Mouse (Mus musculus): ENCODE measurements at regions not wholly inside any gene's neighbourhood (a gene's known extent, or its start where the extent isn't known, plus 50 kb on each side); places are given as distances from the start of the nearest gene placed in this dataset.
"Not testable (repeated sequence)": the region's sequence is repeated elsewhere in the genome, so short reads cannot be mapped to it uniquely, and the experiment has no call there.

DNA sequence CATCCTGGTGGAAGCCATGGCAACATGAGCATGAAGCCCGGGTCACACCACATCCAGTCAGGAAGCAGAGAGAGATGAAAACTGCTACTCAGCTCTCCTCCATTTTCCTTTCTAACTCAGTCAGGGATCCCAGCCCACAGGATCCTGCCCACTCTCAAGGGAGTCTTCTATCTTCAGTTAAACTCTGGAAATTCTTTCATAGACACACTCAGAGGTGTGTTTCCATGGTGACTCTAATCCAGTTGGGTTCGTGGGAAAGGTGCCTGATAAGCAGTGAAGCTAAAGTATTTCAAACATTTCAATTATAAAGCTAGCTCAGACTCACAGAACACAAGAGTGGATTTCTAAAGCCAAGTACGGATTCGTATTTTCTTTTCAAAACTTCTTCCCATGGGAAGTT, 120.0 kb upstream of the Stt3b start:
- DNase-seq (ENCODE audit: low spot score) = no peak
- H3K27ac ChIP-seq (replicated peaks) = no peak overlapping the region

DNA sequence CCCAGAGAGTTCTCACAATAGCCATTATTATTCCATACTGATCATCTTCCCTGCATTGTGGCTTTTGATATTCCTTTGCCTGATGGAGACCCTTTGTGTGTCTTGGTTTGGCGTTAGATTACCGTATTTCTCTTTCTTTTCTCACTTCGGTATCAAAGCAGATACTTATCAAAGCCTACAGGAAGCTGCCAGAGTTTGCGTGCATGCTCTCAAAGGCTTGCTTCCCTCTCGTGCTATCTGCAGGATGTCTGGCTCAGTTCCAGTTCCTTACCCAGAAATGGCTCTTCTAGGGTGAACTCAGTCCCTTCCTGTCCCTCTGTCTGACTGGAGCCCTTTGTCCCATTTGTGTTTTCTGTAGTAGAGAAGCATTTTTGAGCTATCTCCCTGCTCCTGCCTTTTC, 124.5 kb upstream of the Stt3b start:
- no peaks in the 10 kb centered on the region for H3K4me1 ChIP-seq (replicated peaks; ENCODE audit: control insufficient read depth, insufficient read depth)
- H3K36me3 ChIP-seq (ENCODE audit: control insufficient read depth, insufficient read depth, low read length) = no peaks in the 10 kb centered on the region
- ATAC-seq (ENCODE audit: low FRiP score, low TSS enrichment) = no peak
- H3K4me3 ChIP-seq (ENCODE audit: low read depth, low read length) = no peak overlapping the region
- no peaks in the 10 kb centered on the region for H3K27me3 ChIP-seq (ENCODE audit: control insufficient read depth, insufficient read depth, low read length)
- no peak overlapping the region for H3K27ac ChIP-seq (replicated peaks)
- DNase-seq (ENCODE audit: low spot score) = no peak
- 21% methylated on average over 5 of the region's 5 CpGs for WGBS
- no peak overlapping the region for H3K9ac ChIP-seq (ENCODE audit: low read length)
- H3K4me2 ChIP-seq (replicated peaks; ENCODE audit: low read depth) = no peak overlapping the region
- no peak for TF ChIP-seq CTCF (IDR thresholded peaks at IDR 0.05; ENCODE audit: low read depth)
- TF ChIP-seq EP300 (optimal IDR thresholded peaks at IDR 0.05) = no peak
- H3K9me3 ChIP-seq (ENCODE audit: control insufficient read depth, low read length) = no peaks in the 10 kb centered on the region

More for the DNA sequence above, 120.0 kb upstream of the Stt3b start:
- H3K4me3 ChIP-seq (ENCODE audit: low read depth, low read length) = no peak overlapping the region
- no peaks in the 10 kb centered on the region for H3K9me3 ChIP-seq (ENCODE audit: control insufficient read depth, low read length)
- no peaks in the 10 kb centered on the region for H3K27me3 ChIP-seq (ENCODE audit: control insufficient read depth, insufficient read depth, low read length)
- ATAC-seq (ENCODE audit: low FRiP score, low TSS enrichment) = no peak
- no peaks in the 10 kb centered on the region for H3K4me1 ChIP-seq (replicated peaks; ENCODE audit: control insufficient read depth, insufficient read depth)
- 58% methylated on average over 4 of the region's 4 CpGs for WGBS
- H3K4me2 ChIP-seq (replicated peaks; ENCODE audit: low read depth) = no peak overlapping the region
- no peaks in the 10 kb centered on the region for H3K36me3 ChIP-seq (ENCODE audit: control insufficient read depth, insufficient read depth, low read length)
- H3K9ac ChIP-seq (ENCODE audit: low read length) = no peak overlapping the region
- TF ChIP-seq CTCF (IDR thresholded peaks at IDR 0.05; ENCODE audit: low read depth) = no peak
- TF ChIP-seq EP300 (optimal IDR thresholded peaks at IDR 0.05) = no peak

GRCm38 (mm10) chr9:115436301-115436700, 126.1 kb upstream of the Stt3b start:
- DNase-seq (ENCODE audit: low spot score) = no peak
- Histone ChIP-seq H3K4me3 (ENCODE audit: low read depth, low read length) (no peak overlapping the region), H3K27ac (replicated peaks) (no peak overlapping the region), H3K36me3 (ENCODE audit: control insufficient read depth, insufficient read depth, low read length) (no peaks in the 10 kb centered on the region), H3K4me2 (replicated peaks; ENCODE audit: low read depth) (no peak overlapping the region), H3K9ac (ENCODE audit: low read length) (no peak overlapping the region), H3K27me3 (ENCODE audit: control insufficient read depth, insufficient read depth, low read length) (no peaks in the 10 kb centered on the region), H3K4me1 (replicated peaks; ENCODE audit: control insufficient read depth, insufficient read depth) (no peaks in the 10 kb centered on the region), H3K9me3 (ENCODE audit: control insufficient read depth, low read length) (no peaks in the 10 kb centered on the region)
- 79% methylated on average over 3 of the region's 3 CpGs for WGBS
- TF ChIP-seq EP300 (optimal IDR thresholded peaks at IDR 0.05) (no peak), CTCF (IDR thresholded peaks at IDR 0.05; ENCODE audit: low read depth) (no peak)
- no peak for ATAC-seq (ENCODE audit: low FRiP score, low TSS enrichment)

GRCm38 (mm10) chr9:115438234-115438633, 128.0 kb upstream of the Stt3b start:
- not testable (repeated sequence) for H3K36me3 ChIP-seq (ENCODE audit: control insufficient read depth, insufficient read depth, low read length); H3K27me3 ChIP-seq (ENCODE audit: control insufficient read depth, insufficient read depth, low read length); H3K4me2 ChIP-seq (replicated peaks; ENCODE audit: low read depth); H3K9me3 ChIP-seq (ENCODE audit: control insufficient read depth, low read length); ATAC-seq (ENCODE audit: low FRiP score, low TSS enrichment); H3K9ac ChIP-seq (ENCODE audit: low read length); DNase-seq (ENCODE audit: low spot score); H3K4me1 ChIP-seq (replicated peaks; ENCODE audit: control insufficient read depth, insufficient read depth); H3K4me3 ChIP-seq (ENCODE audit: low read depth, low read length); H3K27ac ChIP-seq (replicated peaks)
- WGBS = 94% methylated on average over 22 of the region's 22 CpGs

DNA sequence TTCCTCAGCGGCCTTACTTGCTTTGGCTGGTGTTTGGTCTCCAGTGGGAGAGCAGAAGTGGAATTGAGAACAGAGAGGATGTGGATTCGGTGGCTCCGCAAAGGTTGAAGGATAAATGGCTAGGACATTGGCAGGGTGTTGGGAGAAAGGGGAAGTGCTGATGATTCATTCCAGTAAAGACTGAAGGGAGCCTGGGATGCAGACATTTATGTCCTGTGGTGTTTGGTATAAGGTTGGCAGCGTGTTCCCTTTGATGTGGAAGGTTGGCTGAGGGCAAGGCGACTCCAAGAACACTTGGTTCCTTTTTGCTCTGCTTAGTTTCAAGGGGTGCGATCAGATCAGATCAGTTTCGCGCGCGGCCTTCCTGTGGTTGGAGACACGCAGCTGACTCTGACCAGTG, 136.5 kb upstream of the Stt3b start:
- Histone ChIP-seq H3K9me3 (ENCODE audit: control insufficient read depth, low read length) (no peaks in the 10 kb centered on the region), H3K4me3 (ENCODE audit: low read depth, low read length) (no peak overlapping the region), H3K9ac (ENCODE audit: low read length) (no peak overlapping the region), H3K4me2 (replicated peaks; ENCODE audit: low read depth) (no peak overlapping the region), H3K4me1 (replicated peaks; ENCODE audit: control insufficient read depth, insufficient read depth) (no peaks in the 10 kb centered on the region), H3K27me3 (ENCODE audit: control insufficient read depth, insufficient read depth, low read length) (no peaks in the 10 kb centered on the region), H3K27ac (replicated peaks) (no peak overlapping the region), H3K36me3 (ENCODE audit: control insufficient read depth, insufficient read depth, low read length) (no peaks in the 10 kb centered on the region)
- ATAC-seq (ENCODE audit: low FRiP score, low TSS enrichment) = no peak
- TF ChIP-seq EP300 (optimal IDR thresholded peaks at IDR 0.05) (no peak), CTCF (IDR thresholded peaks at IDR 0.05; ENCODE audit: low read depth) (no peak)
- DNase-seq (ENCODE audit: low spot score) = no peak
- 88% methylated on average over 11 of the region's 11 CpGs for WGBS

- WGBS = 83% methylated on average over 5 of the region's 5 CpGs
- H3K4me2 ChIP-seq (replicated peaks; ENCODE audit: low read depth) = no peak overlapping the region
- no peaks in the 10 kb centered on the region for H3K4me1 ChIP-seq (replicated peaks; ENCODE audit: control insufficient read depth, insufficient read depth)
- TF ChIP-seq CTCF (IDR thresholded peaks at IDR 0.05; ENCODE audit: low read depth) (no peak), EP300 (optimal IDR thresholded peaks at IDR 0.05) (no peak)
- H3K36me3 ChIP-seq (ENCODE audit: control insufficient read depth, insufficient read depth, low read length) = no peaks in the 10 kb centered on the region
- ATAC-seq (ENCODE audit: low FRiP score, low TSS enrichment) (no peak), DNase-seq (ENCODE audit: low spot score) (no peak)
- H3K9me3 ChIP-seq (ENCODE audit: control insufficient read depth, low read length) = no peaks in the 10 kb centered on the region
- H3K9ac ChIP-seq (ENCODE audit: low read length) = no peak overlapping the region
- no peak overlapping the region for H3K4me3 ChIP-seq (ENCODE audit: low read depth, low read length)
- no peaks in the 10 kb centered on the region for H3K27me3 ChIP-seq (ENCODE audit: control insufficient read depth, insufficient read depth, low read length)
- no peak overlapping the region for H3K27ac ChIP-seq (replicated peaks)
Observed at GRCm38 (mm10) chr9:115450741-115451320, 140.6 kb upstream of the Stt3b start.

All from stomach, postnatal 0 days (tissue).